8 mouse cellular contexts compared by ENCODE assay signal in genomic region chr15:78926021-78926919, GRCm38 (mm10). TPM values are rescaled to one million over a fixed set of nuclear protein-coding genes. Genes with fewer than 3 reads are reported as not detected.
DNase-seq lines count a peak whose midpoint lies in the region; ATAC-seq and TF ChIP-seq lines count a peak whose summit lies in the region.

Gene Lgals1, plus strand, starts transcription at chr15:78926725.

- H3K9me3 ChIP-seq in embryonic facial prominence, embryonic 15.5 days (replicated peaks) = no peaks in the 10 kb centered on the region
- no peaks in the 10 kb centered on the region for H3K9me3 ChIP-seq in heart, embryonic 11.5 days (replicated peaks; ENCODE audit: control insufficient read depth, low read length)
- H3K9me3 ChIP-seq in kidney, embryonic 14.5 days (ENCODE audit: control insufficient read depth, low read length) = no peaks in the 10 kb centered on the region
- no peaks in the 10 kb centered on the region for H3K9me3 ChIP-seq in liver, embryonic 11.5 days (ENCODE audit: control insufficient read depth, low read length)

- peaks cover 10% of the 10 kb centered on the region for H3K4me1 ChIP-seq in bone marrow, adult 2 months (ENCODE audit: control insufficient read depth, insufficient read depth, low read length)
- peaks cover 50% of the 10 kb centered on the region for H3K4me1 ChIP-seq in embryonic facial prominence, embryonic 15.5 days
- H3K4me1 ChIP-seq in heart, embryonic 11.5 days (ENCODE audit: control insufficient read depth, insufficient read depth, low read length) = peaks cover 34% of the 10 kb centered on the region
- H3K4me1 ChIP-seq in kidney, embryonic 14.5 days (ENCODE audit: control insufficient read depth, insufficient read depth, low read length) = peaks cover 27% of the 10 kb centered on the region
- H3K4me1 ChIP-seq in liver, embryonic 11.5 days (replicated peaks; ENCODE audit: control insufficient read depth, insufficient read depth, low read length) = peaks cover 60% of the 10 kb centered on the region
- H3K4me1 ChIP-seq in testis, adult 2 months (ENCODE audit: control insufficient read depth, insufficient read depth, low read length) = peaks cover 30% of the 10 kb centered on the region

- H3K4me2 ChIP-seq in embryonic facial prominence, embryonic 15.5 days (replicated peaks) = peak within 1 kb of the TSS; percentile 71
- peak within 1 kb of the TSS; percentile 88 for H3K4me2 ChIP-seq in heart, embryonic 11.5 days
- H3K4me2 ChIP-seq in kidney, embryonic 14.5 days (replicated peaks; ENCODE audit: low read depth, low read length) = peak within 1 kb of the TSS; percentile 81
- H3K4me2 ChIP-seq in liver, embryonic 11.5 days = peak within 1 kb of the TSS; percentile 97
- peak within 1 kb of the TSS; percentile 100 for H3K4me2 ChIP-seq in myocyte (ENCODE audit: low read depth)

- H3K27me3 ChIP-seq in embryonic facial prominence, embryonic 15.5 days = no peaks in the 10 kb centered on the region
- no peaks in the 10 kb centered on the region for H3K27me3 ChIP-seq in heart, embryonic 11.5 days (ENCODE audit: control insufficient read depth, insufficient read depth, low read length)
- H3K27me3 ChIP-seq in kidney, embryonic 14.5 days (ENCODE audit: control insufficient read depth, insufficient read depth, low read length) = no peaks in the 10 kb centered on the region
- no peaks in the 10 kb centered on the region for H3K27me3 ChIP-seq in liver, embryonic 11.5 days (replicated peaks; ENCODE audit: control insufficient read depth, insufficient read depth, low read length)
- H3K27me3 ChIP-seq in myocyte (ENCODE audit: control insufficient read depth, insufficient read depth, insufficient read length) = no peaks in the 10 kb centered on the region
- no peaks in the 10 kb centered on the region for H3K27me3 ChIP-seq in testis, adult 2 months (ENCODE audit: control insufficient read depth, insufficient read depth, low read length)

- peak within 1 kb of the TSS; percentile 65 for H3K4me3 ChIP-seq in bone marrow, adult 2 months (replicated peaks; ENCODE audit: control insufficient read depth, low read depth, low read length)
- H3K4me3 ChIP-seq in embryonic facial prominence, embryonic 15.5 days (replicated peaks) = peak within 1 kb of the TSS; percentile 65
- H3K4me3 ChIP-seq in heart, embryonic 11.5 days (ENCODE audit: low read depth, low read length) = peak within 1 kb of the TSS; percentile 52
- peak within 1 kb of the TSS; percentile 49 for H3K4me3 ChIP-seq in kidney, embryonic 14.5 days (ENCODE audit: low read length)
- peak within 1 kb of the TSS; percentile 59 for H3K4me3 ChIP-seq in liver, embryonic 11.5 days (ENCODE audit: low read depth, low read length)
- H3K4me3 ChIP-seq in myocyte = peak within 1 kb of the TSS; percentile 100
- H3K4me3 ChIP-seq in testis, adult 2 months (ENCODE audit: control insufficient read depth, low read depth, low read length) = peak within 1 kb of the TSS; percentile 80

- peaks cover 19% of the 10 kb centered on the region for H3K36me3 ChIP-seq in embryonic facial prominence, embryonic 15.5 days
- 0 out of 2 replicates have a peak, but pooled peaks cover 2% of the 10 kb centered on the region for H3K36me3 ChIP-seq in heart, embryonic 11.5 days (ENCODE audit: control insufficient read depth, insufficient read depth, low read length)
- peaks cover 7% of the 10 kb centered on the region for H3K36me3 ChIP-seq in kidney, embryonic 14.5 days (ENCODE audit: control insufficient read depth, insufficient read depth, low read length)
- peaks cover 11% of the 10 kb centered on the region for H3K36me3 ChIP-seq in liver, embryonic 11.5 days (ENCODE audit: control insufficient read depth, insufficient read depth, low read length)
- H3K36me3 ChIP-seq in myocyte (ENCODE audit: control insufficient read depth, insufficient read depth) = peaks cover 17% of the 10 kb centered on the region
- H3K36me3 ChIP-seq in testis, adult 2 months (ENCODE audit: control insufficient read depth, insufficient read depth, low read length) = no peaks in the 10 kb centered on the region

- TF ChIP-seq POLR2A in bone marrow, adult 2 months (IDR thresholded peaks at IDR 0.05; ENCODE audit: borderline replicate concordance, control insufficient read depth, low read depth, low read length) = peak; percentile 38; the same call in 1 of the 2 replicates
- peak; percentile 97 for TF ChIP-seq POLR2A in myocyte (IDR thresholded peaks at IDR 0.05; ENCODE audit: insufficient read length, low read depth)
- TF ChIP-seq POLR2A in testis, adult 2 months (IDR thresholded peaks at IDR 0.05; ENCODE audit: control insufficient read depth, low read depth, low read length) = peak; percentile 67

- peak; percentile 81 for DNase-seq in CD4-positive, CD25-positive, alpha-beta regulatory T cell, adult 2 months (ENCODE audit: low read depth, low spot score)
- DNase-seq in liver, embryonic 11.5 days (ENCODE audit: low spot score) = peak; percentile 87

- 10% methylated on average over 20 of the region's 20 CpGs for WGBS in bone marrow, adult 2 months
- 3% methylated on average over 20 of the region's 20 CpGs for WGBS in embryonic facial prominence, embryonic 15.5 days
- 6% methylated on average over 20 of the region's 20 CpGs for WGBS in heart, embryonic 11.5 days (ENCODE audit: insufficient replicate concordance)
- 6% methylated on average over 20 of the region's 20 CpGs for WGBS in kidney, embryonic 14.5 days
- 8% methylated on average over 20 of the region's 20 CpGs for WGBS in liver, embryonic 11.5 days

- peaks cover 25% of the 10 kb centered on the region for H3K79me2 ChIP-seq in myocyte (ENCODE audit: control insufficient read depth, insufficient read depth)

- H3ac ChIP-seq in myocyte (ENCODE audit: control insufficient read depth, insufficient read length) = peak within 1 kb of the TSS; percentile 71

- ATAC-seq in embryonic facial prominence, embryonic 15.5 days (ENCODE audit: insufficient number of reproducible peaks, low FRiP score, low TSS enrichment, low read depth) = peak; percentile 90
- peak; percentile 65 for ATAC-seq in heart, embryonic 11.5 days (replicated peaks; ENCODE audit: insufficient number of reproducible peaks, low FRiP score, low TSS enrichment)
- peak; percentile 74 for ATAC-seq in kidney, embryonic 14.5 days (ENCODE audit: low FRiP score, low TSS enrichment)
- peak; percentile 45 for ATAC-seq in liver, embryonic 11.5 days (replicated peaks; ENCODE audit: low FRiP score)

- peak within 1 kb of the TSS; percentile 85 for H3K27ac ChIP-seq in bone marrow, adult 2 months (ENCODE audit: control insufficient read depth, insufficient read depth, low read depth, low read length, poor library complexity)
- peak within 1 kb of the TSS; percentile 98 for H3K27ac ChIP-seq in embryonic facial prominence, embryonic 15.5 days (replicated peaks)
- peak within 1 kb of the TSS; percentile 91 for H3K27ac ChIP-seq in heart, embryonic 11.5 days (ENCODE audit: low read depth, low read length)
- peak within 1 kb of the TSS; percentile 88 for H3K27ac ChIP-seq in kidney, embryonic 14.5 days (ENCODE audit: low read depth, low read length)
- H3K27ac ChIP-seq in liver, embryonic 11.5 days (ENCODE audit: low read depth, low read length) = peak within 1 kb of the TSS; percentile 89
- peak within 1 kb of the TSS; percentile 74 for H3K27ac ChIP-seq in testis, adult 2 months (ENCODE audit: control insufficient read depth, insufficient read depth, low read depth, low read length)

- peak within 1 kb of the TSS; percentile 47 for H3K9ac ChIP-seq in embryonic facial prominence, embryonic 15.5 days
- peak within 1 kb of the TSS; percentile 68 for H3K9ac ChIP-seq in heart, embryonic 11.5 days (ENCODE audit: low read depth, low read length)
- peak within 1 kb of the TSS; percentile 63 for H3K9ac ChIP-seq in kidney, embryonic 14.5 days (ENCODE audit: low read depth, low read length)
- H3K9ac ChIP-seq in liver, embryonic 11.5 days (ENCODE audit: low read depth, low read length) = peak within 1 kb of the TSS; percentile 77

- no peak for TF ChIP-seq CTCF in bone marrow, adult 2 months (IDR thresholded peaks at IDR 0.05; ENCODE audit: control insufficient read depth, insufficient read depth, low read length)
- no peak for TF ChIP-seq CTCF in testis, adult 2 months (IDR thresholded peaks at IDR 0.05; ENCODE audit: control insufficient read depth, insufficient read depth, insufficient replicate concordance, low read depth, low read length)

TF ChIP-seq in myocyte, 11 proteins besides CTCF, POLR2A, EP300 and RAD21:
- TF ChIP-seq TCF12 (IDR thresholded peaks at IDR 0.05; ENCODE audit: insufficient read depth, poor library complexity, severe bottlenecking) (no peak), CEBPB (IDR thresholded peaks at IDR 0.05; ENCODE audit: insufficient read depth, poor library complexity, severe bottlenecking) (no peak), MYOD1 (IDR thresholded peaks at IDR 0.05; ENCODE audit: control insufficient read depth in 1 of 3, insufficient read length in 2 of 3, low read depth in 2 of 3) (peak in 2 of 3 experiments; percentile 1 to 16), REST (IDR thresholded peaks at IDR 0.05; ENCODE audit: insufficient read depth, insufficient read length) (no peak), SRF (IDR thresholded peaks at IDR 0.05; ENCODE audit: control insufficient read depth, insufficient read length, low read depth) (no peak), POLR2AphosphoS2 (IDR thresholded peaks at IDR 0.05; ENCODE audit: insufficient read length, low read depth) (peak; percentile 99), MAX (IDR thresholded peaks at IDR 0.05; ENCODE audit: low read depth) (no peak), E2F4 (IDR thresholded peaks at IDR 0.05; ENCODE audit: insufficient read depth) (peak; percentile 52), USF1 (IDR thresholded peaks at IDR 0.05; ENCODE audit: low read depth) (no peak), MYOG (IDR thresholded peaks at IDR 0.05; ENCODE audit: control insufficient read depth in 1 of 3, insufficient read depth in 1 of 3, insufficient read length in 2 of 3, low read depth in 2 of 3) (peak in 1 of 3 experiments; percentile 59), TCF3 (IDR thresholded peaks at IDR 0.05; ENCODE audit: insufficient read length, low read depth) (no peak)
TF ChIP-seq in myocyte: peak in this region for 4.

RNA-seq across cellular contexts. Expression of gene Lgals1, which starts in this region (rescaled TPM):
- 75.3 and 222 TPM in 2 replicates for polyA plus RNA-seq in bone marrow, adult 2 months (2011; ENCODE audit: insufficient read depth, insufficient read length, low replicate concordance, missing spikeins)
- polyA plus RNA-seq in embryonic facial prominence, embryonic 15.5 days (2015; fragmentation: Nextera tagmentation; extraction: Ambion mirVana) = 2,635 and 2,725 TPM in 2 replicates
- 541 and 566 TPM in 2 replicates for polyA plus RNA-seq in heart, embryonic 11.5 days (2014; fragmentation: Nextera tagmentation; extraction: Ambion mirVana)
- 584 and 814 TPM in 2 replicates for polyA plus RNA-seq in kidney, embryonic 14.5 days (2014; fragmentation: Nextera tagmentation; extraction: Ambion mirVana)
- polyA plus RNA-seq in liver, embryonic 11.5 days (2014; fragmentation: Nextera tagmentation; extraction: Ambion mirVana) = 761 and 837 TPM in 2 replicates
- 13,722 TPM for polyA plus RNA-seq in myocyte (2012; fragmentation: generic; extraction: Trizol)
- 92.0 and 106 TPM in 2 replicates for polyA plus RNA-seq in testis, adult 2 months (2012; rRNA removed)

Comparison
In these comparisons a context has a peak if more than half of its experiments do, and no peak if none do; other contexts are left out.
1. Peak in every context shown above with its lines: DNase-seq, ATAC-seq, H3K4me3 ChIP-seq and H3K27ac ChIP-seq.
2. H3K4me3 ChIP-seq: peak in every context shown above with its lines; median percentile 100 in myocyte; 80 in testis, adult 2 months; 65 in bone marrow, adult 2 months; 65 in embryonic facial prominence, embryonic 15.5 days; 59 in liver, embryonic 11.5 days; 52 in heart, embryonic 11.5 days; 49 in kidney, embryonic 14.5 days.
3. POLR2A ChIP-seq: peak in every context shown above with its lines; median percentile 97 in myocyte; 67 in testis, adult 2 months; 38 in bone marrow, adult 2 months.